Mouse (Mus musculus) kidney, adult 9 months (tissue): ENCODE data around the gene Denr.

Experiments
- DNase-seq: peaks from one replicate; pipeline ENCODE4 v3.0.0; 2022

Gene Denr

DNA sequence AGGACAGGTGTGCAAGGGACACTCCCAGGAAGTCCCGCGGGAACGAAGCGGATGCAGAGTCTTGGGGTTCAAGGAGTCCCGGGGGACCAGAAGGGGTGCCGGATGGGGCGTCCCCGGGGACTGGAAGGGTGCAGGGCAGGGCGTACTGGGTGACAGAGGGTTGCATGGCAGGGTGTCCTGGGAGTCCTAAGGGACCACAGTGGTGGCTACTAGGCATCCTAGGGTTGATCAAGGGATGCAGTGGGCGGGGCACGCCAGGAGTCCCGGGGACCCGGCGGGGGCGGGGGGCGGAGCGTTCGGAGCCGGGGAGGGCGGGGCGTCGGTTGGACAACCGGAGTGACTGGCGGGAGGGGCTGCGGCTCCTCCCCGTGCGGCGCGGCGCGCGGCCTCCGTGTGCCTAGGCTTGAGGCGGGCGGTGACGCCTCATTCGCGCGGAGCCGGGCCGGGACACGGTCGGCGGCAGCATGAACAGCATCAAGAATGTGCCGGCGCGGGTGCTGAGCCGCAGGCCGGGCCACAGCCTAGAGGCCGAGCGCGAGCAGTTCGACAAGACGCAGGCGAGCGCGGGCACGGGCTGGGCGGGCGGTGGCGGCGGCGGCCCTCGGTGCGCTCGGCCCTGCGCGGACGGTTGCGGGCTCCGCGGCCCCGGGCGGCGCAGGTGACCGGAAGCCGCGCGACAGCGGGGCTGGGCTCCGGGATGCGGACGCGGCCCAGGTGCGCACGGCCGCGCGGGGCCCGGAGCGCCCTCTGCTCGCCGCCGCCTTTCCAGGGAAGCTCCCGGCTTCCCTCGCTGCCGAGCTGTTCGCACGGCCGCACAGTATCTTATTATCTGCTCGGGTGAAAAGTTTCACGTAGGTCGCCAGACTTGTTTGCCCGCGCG is 66.6 kb downstream of the Denr start, which contains the start of gene Hip1r:
TSS of gene Hip1r (plus strand) at position 330 of the 880 bp plus-strand sequence.
- peak; percentile 85 for DNase-seq

DNA sequence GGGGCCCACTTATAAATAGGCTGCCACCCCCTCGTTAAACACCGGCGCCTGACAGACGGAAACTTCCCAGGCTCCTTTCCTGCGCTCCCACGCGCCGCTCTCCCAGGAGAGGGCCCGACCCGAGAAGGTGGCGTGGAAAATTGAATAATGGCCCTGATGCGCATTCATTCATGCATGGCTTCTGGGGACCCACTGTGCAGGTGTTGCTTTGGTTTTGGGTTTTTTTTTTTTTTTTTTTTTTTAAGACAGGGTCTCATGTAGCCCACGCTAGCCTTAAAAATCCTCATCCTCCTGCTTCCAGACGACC is 67.2 kb downstream of the Denr start:
- no peak for DNase-seq

DNA sequence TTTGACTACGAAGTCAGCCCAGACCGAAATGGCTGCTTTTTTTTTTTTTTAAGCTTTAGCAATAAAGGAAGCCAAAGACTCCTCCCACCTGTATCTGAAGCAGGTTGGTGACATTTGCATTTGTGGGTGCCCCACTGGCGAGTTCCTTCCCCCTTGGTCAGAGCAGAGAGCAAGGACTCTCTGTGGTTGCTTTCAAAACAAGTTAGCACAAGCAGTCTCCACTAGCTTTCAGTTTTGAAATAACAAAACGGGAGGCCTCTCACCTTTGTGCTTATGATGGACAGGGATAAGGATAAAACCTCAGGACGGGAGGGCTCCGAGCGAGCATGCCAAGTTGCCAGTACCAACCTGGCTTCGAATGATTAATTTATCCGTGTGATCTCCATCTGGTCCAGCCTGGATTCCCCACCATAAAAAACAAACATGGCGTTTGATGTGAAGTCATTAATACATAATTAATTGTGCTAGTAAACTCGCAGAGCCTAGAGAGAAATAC is 67.7 kb downstream of the Denr start:
- peak; percentile 41 for DNase-seq

DNA sequence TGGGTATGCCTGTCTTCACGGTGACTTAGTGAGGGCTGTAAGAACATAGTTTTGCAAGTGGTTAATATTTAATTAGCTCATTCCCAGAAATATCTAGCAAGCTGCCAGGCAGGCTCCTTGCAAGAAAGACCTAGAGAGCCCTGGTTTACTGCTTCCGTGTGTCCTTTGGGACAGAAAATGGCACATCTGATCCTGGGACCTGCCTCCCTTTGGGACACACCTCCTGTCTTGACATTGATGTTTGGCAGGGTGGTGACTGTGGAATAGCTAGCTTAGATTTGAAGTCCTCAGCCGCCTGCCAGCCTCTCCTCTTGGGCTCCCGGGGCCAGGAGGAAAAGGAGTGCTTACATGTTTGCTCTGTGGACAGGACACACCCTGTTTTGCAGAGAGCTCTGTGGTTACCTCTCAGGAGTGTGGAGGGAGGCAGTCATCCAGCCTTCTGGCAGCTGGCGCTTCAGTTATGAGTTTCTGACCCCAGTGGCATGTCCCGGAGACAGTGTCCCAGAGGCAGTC is 68.7 kb downstream of the Denr start:
- DNase-seq = peak; percentile 80

DNA sequence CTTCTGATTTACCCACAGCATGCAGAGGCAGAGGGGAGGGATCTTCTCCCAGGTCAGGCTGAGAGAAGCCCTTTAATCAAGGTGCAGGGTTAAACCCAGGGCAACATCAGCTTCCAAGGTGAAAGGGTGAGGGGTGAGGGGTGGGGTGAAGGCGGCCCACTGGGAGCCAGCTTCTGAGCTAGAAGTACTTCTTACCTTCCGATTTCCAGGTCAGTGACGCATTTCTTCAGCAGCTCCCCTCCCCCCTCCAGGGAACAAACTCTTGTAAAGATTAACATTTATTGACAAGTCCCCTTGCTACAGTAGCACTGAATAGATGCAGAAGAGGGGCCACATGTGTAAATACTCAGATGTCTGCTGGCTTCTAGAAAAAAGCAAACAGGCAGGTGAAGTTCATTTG is 70.3 kb downstream of the Denr start:
- peak; percentile 49 for DNase-seq

DNA sequence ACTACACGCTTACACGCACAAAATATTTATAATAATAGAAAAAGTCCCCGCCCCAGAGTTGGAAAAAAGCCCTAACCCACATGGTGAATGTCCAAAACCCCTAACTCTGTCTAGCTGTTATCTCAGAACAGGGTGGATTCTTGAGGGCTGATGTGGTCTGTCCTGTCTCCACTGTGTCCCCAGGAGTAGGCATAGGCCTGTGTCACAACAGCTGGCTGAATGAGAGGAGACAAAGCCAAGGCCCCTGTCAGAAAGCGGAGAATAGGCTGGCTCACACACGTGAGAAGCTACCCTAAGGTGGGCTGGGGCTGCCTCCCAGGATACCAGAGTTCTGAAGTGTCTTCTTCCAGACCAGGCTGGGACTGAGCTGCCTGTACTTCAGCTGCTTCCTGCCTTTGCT is 71.2 kb downstream of the Denr start:
- DNase-seq = no peak
